Mouse (Mus musculus): ENCODE data around the gene Adgb.

GRCm38 (mm10) chr10:10322961-10323360 is 149.2 kb downstream of the Adgb start:
- TF ChIP-seq CTCF (IDR thresholded peaks at IDR 0.05; ENCODE audit: insufficient read depth, low read depth, low read length) (no peak), POLR2A (IDR thresholded peaks at IDR 0.05; ENCODE audit: insufficient read depth, low read depth, low read length) (no peak)

Data from olfactory bulb, adult 2 months (tissue).